Mouse (Mus musculus) midbrain, postnatal 0 days (tissue): ENCODE measurements around the gene Copb1. TPM values are rescaled to one million over a fixed set of nuclear protein-coding genes. Genes with fewer than 3 reads are reported as not detected.
A peak's percentile ranks its signal among the peaks of the same experiment; 100 is the strongest.

Experiments
- ATAC-seq: fragments of 200-750 bp; cut with Nextera tagmentation; 2 replicates; pipeline ENCODE4 v1.8.0; 2017; ENCODE audit warnings: moderate number of reproducible peaks, mild to moderate bottlenecking, moderate TSS enrichment, moderate library complexity; ENCODE audit not compliant: low FRiP score
- DNase-seq: peaks from one replicate; pipeline ENCODE4 v3.0.0-alpha.2; 2015; ENCODE audit warnings: low spot score
- H3K27ac ChIP-seq: fragments of 300-500 bp; sonication (generic); 2 replicates; pipeline ENCODE4 v1.5.1; 2014; ENCODE audit warnings: low read depth, mild to moderate bottlenecking, low read length, mixed read lengths
- H3K27me3 ChIP-seq: fragments of 300-500 bp; sonication (generic); 2 replicates; pipeline ENCODE4 v1.6.1; 2014; ENCODE audit warnings: low read length, control low read depth, mixed read lengths; ENCODE audit not compliant: insufficient read depth
- H3K36me3 ChIP-seq: fragments of 300-500 bp; sonication (generic); 2 replicates; pipeline ENCODE4 v1.6.1; 2014; ENCODE audit warnings: low read length, control low read depth, mixed read lengths; ENCODE audit not compliant: insufficient read depth
- H3K4me1 ChIP-seq: fragments of 300-500 bp; sonication (generic); 2 replicates; pipeline ENCODE4 v1.6.1; 2014; ENCODE audit warnings: mild to moderate bottlenecking, control low read depth, antibody characterized with exemption, low read length, mixed read lengths; ENCODE audit not compliant: insufficient read depth
- H3K4me2 ChIP-seq: fragments of 300-500 bp; sonication (generic); 2 replicates; pipeline ENCODE4 v1.6.1; 2014; ENCODE audit warnings: low read depth, mild to moderate bottlenecking, low read length, mixed read lengths; ENCODE audit not compliant: poor library complexity, severe bottlenecking
- H3K4me3 ChIP-seq: fragments of 300-500 bp; sonication (generic); 2 replicates; pipeline ENCODE4 v1.5.1; 2014; ENCODE audit warnings: low read depth, mild to moderate bottlenecking, low read length, moderate library complexity
- H3K9ac ChIP-seq: fragments of 300-500 bp; sonication (generic); replicated peaks from 2 replicates; pipeline ENCODE4 v1.6.1; 2014; ENCODE audit warnings: mild to moderate bottlenecking, low read length, moderate library complexity, mixed read lengths; ENCODE audit not compliant: poor library complexity, severe bottlenecking
- H3K9me3 ChIP-seq: fragments of 300-500 bp; sonication (generic); 2 replicates; pipeline ENCODE4 v1.6.1; 2016; ENCODE audit warnings: low read length, control low read depth
- CTCF ChIP-seq: IDR thresholded peaks from 2 replicates; pipeline ENCODE4 v1.5.1; 2016; ENCODE audit warnings: antibody characterized with exemption, mild to moderate bottlenecking
- WGBS: fragments of 180-500 bp; shearing (Covaris S2); extraction: QIAGEN DNeasy Blood & Tissue Kit; methylation state at CpG from one replicate; pipeline ENCODE4 v1.1.7; 2014; 5-methylcytosine and 5-hydroxymethylcytosine counted together
- polyA plus RNA-seq: library from polyadenylated mRNA; unstranded; fragments of >200 nt; fragmentation: Nextera tagmentation; extraction: Ambion mirVana; gene quantifications from 2 replicates; pipeline ENCODE4 v1.2.1, GENCODE M21; 2015
- total RNA-seq: library from RNA; depleted of rRNA; stranded (reverse); fragments of >200 nt; gene quantifications from 2 replicates; pipeline ENCODE4 v1.2.3, GENCODE M21; 2014

Gene Copb1
- total and polyA plus RNA-seq, 2 experiments from 2014 or later, result 47.1 to 65.1 TPM

DNA sequence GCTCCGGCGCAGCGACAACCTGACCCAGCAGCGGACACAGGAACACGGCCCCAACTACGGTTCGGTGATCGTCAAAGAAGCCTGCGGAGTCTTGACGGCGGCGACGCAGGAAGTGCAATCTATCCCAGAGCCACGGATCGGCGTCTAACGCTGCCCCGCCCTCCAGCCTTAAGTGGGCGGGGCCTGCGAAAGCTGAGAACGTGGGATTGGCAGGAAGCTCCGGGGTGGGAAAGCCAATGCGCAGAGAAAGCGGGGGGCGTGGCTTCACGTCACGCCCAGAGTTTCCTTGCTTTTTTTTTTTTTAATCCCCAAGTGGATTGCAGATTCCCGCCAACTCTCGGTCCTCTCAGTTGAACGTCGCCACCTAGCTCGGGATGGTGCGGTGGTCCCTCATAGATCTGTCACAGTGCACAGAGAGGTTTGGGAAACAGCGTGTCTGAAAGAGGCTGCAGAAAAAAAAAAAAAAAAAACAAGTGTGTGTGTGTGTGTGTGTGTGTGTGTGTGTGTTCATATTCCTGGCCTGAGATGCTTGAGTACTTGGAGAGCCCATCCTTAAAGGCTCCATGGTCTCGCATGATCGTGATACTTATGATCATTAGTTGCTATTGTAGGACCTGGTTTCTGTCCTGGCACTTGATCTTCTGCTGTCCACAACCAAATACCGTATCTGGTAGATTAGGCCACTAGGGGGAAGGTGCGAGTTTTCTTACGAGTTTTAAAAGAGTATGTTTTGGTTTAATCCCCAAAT, 21.7 kb upstream of the Copb1 start, which contains the start of gene Psma1:
Gene Psma1 (minus strand): TSS at position 114 of the 748 bp plus-strand sequence.
- ATAC-seq (peak; percentile 94), DNase-seq (peak; percentile 99)
- H3K9ac ChIP-seq, result peak within 1 kb of the TSS; percentile 84
- no peaks in the 10 kb centered on the region for H3K27me3 ChIP-seq
- no peaks in the 10 kb centered on the region for H3K9me3 ChIP-seq
- 0% methylated on average over 39 of the region's 39 CpGs for WGBS
- no peaks in the 10 kb centered on the region; the same call in 1 of the 2 replicates for H3K4me1 ChIP-seq
- H3K4me3 ChIP-seq, result peak within 1 kb of the TSS; percentile 79
- peak within 1 kb of the TSS; percentile 76 for H3K27ac ChIP-seq
- peak within 1 kb of the TSS; percentile 75 for H3K4me2 ChIP-seq
- peaks cover 9% of the 10 kb centered on the region; the same call in 1 of the 2 replicates for H3K36me3 ChIP-seq
- peak; percentile 72 for TF ChIP-seq CTCF

DNA sequence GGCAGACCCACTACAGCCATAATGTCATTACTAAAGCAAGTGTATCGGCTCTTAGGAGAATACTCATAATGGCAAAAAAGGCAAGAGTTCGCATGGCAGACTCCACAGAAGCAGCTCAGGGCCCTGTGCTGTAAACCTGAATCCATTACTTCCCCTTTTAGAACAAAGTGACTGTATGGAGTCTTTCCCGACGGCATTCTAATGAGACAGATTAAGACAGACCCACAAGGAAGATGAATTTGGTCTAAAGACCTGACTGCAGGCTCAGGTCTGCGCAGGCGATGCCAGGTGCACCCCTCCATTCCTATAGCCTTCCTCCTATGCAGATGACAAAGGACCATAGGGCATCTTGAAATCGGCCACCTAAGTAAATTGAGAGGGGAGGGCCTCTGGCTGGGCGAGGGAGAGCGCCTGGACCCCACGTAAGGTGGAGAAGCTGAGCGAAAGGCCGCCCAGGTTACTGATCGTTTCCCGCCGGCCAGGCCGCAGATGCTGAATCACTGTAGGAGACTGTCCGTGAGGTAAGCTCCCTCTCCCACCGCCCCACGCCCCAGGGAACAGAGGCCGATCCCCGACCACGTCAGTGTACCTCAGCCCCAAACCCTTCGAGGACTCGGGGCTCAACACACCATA, 21.0 kb upstream of the Copb1 start:
- peak overlapping the region; percentile 84 for H3K9ac ChIP-seq

DNA sequence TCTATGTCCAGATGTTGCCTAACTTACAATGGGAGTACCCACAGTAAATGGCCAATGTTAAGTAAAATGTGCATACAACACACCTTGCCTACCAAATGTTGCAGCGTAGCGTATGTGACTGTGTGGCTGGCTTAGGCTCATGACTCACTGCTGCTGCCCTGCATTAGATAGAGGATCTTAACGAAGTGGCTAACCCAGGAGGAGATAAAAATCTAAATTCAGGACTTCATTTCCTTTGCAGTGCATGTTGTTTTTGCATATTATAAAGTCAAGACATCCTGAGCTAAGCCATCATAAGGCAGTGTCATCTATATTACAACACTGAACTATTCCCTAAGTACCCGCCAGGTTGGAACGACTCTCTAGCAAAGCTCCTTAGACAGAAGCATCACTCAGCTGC, 13.9 kb upstream of the Copb1 start:
- Histone ChIP-seq H3K4me3 (no peak overlapping the region), H3K9ac (no peak overlapping the region), H3K4me2 (no peak overlapping the region), H3K4me1 (no peaks in the 10 kb centered on the region), H3K27ac (no peak overlapping the region), H3K9me3 (no peaks in the 10 kb centered on the region), H3K27me3 (no peaks in the 10 kb centered on the region), H3K36me3 (peaks cover 45% of the 10 kb centered on the region)
- DNase-seq (no peak), ATAC-seq (no peak)
- WGBS, result 93% methylated on average over 5 of the region's 5 CpGs
- TF ChIP-seq CTCF, result no peak

More for the DNA sequence above, 21.0 kb upstream of the Copb1 start:
- H3K36me3 ChIP-seq, result peaks cover 10% of the 10 kb centered on the region; the same call in 1 of the 2 replicates
- WGBS, result 1% methylated on average over 24 of the region's 24 CpGs
- DNase-seq, result no peak
- no peaks in the 10 kb centered on the region for H3K27me3 ChIP-seq
- TF ChIP-seq CTCF, result no peak
- peak; percentile 52; the same call in 1 of the 2 replicates for ATAC-seq
- H3K9me3 ChIP-seq, result no peaks in the 10 kb centered on the region
- no peaks in the 10 kb centered on the region; the same call in 1 of the 2 replicates for H3K4me1 ChIP-seq
- H3K4me2 ChIP-seq, result peak overlapping the region; percentile 75
- peak overlapping the region; percentile 79 for H3K4me3 ChIP-seq
- H3K27ac ChIP-seq, result peak overlapping the region; percentile 76

DNA sequence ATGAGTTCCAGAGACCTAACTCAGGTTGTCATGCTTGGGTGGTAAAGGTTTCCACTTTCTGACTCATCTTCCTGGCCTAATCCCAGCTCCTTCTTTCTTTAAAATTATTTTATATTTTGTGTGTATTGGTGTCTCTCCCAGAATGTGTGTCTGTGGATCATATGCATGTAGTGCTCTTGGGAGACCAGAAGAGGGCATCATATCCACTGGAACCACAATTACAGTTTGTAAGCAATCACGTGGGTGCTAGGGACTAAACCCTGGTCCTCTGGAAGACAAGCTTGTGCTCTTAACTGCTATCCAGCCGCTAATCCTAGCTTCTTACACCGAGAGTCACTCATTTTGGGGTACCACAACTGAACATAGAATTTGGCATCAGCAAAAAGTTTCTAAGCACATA, 2.8 kb downstream of the Copb1 start:
- peak; percentile 47 for TF ChIP-seq CTCF
- no peak for DNase-seq
- Histone ChIP-seq H3K4me2 (no peak overlapping the region), H3K9me3 (no peaks in the 10 kb centered on the region), H3K27ac (no peak overlapping the region), H3K9ac (no peak overlapping the region), H3K27me3 (no peaks in the 10 kb centered on the region), H3K4me1 (no peaks in the 10 kb centered on the region), H3K4me3 (no peak overlapping the region), H3K36me3 (peaks cover 30% of the 10 kb centered on the region; the same call in 1 of the 2 replicates)
- 93% methylated on average over 3 of the region's 3 CpGs for WGBS
- no peak for ATAC-seq

DNA sequence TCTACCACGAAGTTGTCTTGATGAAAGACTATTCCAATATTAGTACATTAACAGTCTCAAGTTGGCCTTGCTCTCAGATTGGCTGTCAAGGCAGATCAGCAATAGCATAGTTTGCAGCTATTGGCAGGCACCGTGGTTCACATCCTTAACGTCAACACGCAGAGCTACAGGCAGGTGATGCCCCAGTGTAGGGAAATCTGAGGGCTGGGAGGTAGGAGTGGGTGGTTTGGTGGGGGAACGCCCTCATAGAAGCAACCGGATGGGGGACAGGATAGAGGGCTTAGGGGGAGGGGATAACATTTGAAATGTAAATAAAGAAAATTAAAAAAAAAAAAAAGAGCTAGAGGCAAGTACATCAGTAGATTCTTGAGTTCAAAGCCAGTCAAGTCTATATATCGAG, 20.5 kb downstream of the Copb1 start:
- H3K27ac ChIP-seq, result no peak overlapping the region
- peaks cover 44% of the 10 kb centered on the region for H3K36me3 ChIP-seq
- no peak overlapping the region for H3K4me2 ChIP-seq
- H3K9me3 ChIP-seq, result no peaks in the 10 kb centered on the region
- no peak for TF ChIP-seq CTCF
- no peak overlapping the region for H3K4me3 ChIP-seq
- WGBS, result 92% methylated on average over 7 of the region's 7 CpGs
- DNase-seq (no peak), ATAC-seq (no peak)
- H3K27me3 ChIP-seq, result no peaks in the 10 kb centered on the region
- no peak overlapping the region for H3K9ac ChIP-seq
- no peaks in the 10 kb centered on the region for H3K4me1 ChIP-seq

DNA sequence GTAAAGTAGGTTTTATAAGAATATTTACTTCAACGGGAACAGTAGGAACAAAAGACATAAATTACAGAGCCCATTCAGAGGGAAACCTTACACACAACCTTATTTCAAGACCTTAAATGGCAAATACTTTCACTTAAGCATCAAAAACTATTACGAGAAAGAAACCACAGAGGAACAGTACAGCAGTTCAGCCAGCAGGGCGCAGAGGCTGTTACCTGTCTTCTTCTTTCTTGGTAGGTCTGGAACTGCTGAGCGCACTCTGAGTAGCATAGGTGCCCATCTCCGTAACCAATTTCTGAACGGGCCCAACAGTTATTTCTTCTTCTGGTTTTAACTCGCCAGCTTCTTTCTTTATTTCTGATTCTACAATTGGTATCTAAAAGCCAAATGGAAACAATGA, 21.5 kb downstream of the Copb1 start:
- Histone ChIP-seq H3K4me2 (no peak overlapping the region), H3K4me3 (no peak overlapping the region), H3K9me3 (no peaks in the 10 kb centered on the region), H3K27ac (no peak overlapping the region), H3K4me1 (no peaks in the 10 kb centered on the region), H3K27me3 (no peaks in the 10 kb centered on the region), H3K36me3 (peaks cover 44% of the 10 kb centered on the region), H3K9ac (no peak overlapping the region)
- ATAC-seq (no peak), DNase-seq (no peak)
- no peak for TF ChIP-seq CTCF
- WGBS, result 95% methylated on average over 7 of the region's 7 CpGs
